Mouse (Mus musculus): ENCODE data around the gene Irak3. TPM values are rescaled to one million over a fixed set of nuclear protein-coding genes. Genes with fewer than 3 reads are reported as not detected.
"Not testable (repeated sequence)": the region's sequence is repeated elsewhere in the genome, so short reads cannot be mapped to it uniquely, and the experiment has no call there.

Irak3 gene
- total RNA-seq (2014; fragmentation: Nextera tagmentation) (37.4 and 45.1 TPM in 2 replicates), total RNA-seq (2017) (21.7 and 24.0 TPM in 2 replicates)

GRCm38 (mm10) chr10:120201961-120202402, at the start of gene Irak3:
Gene Irak3, minus strand, starts transcription at chr10:120202130.
- peak; percentile 54 for ATAC-seq (replicated peaks; ENCODE audit: poor library complexity, severe bottlenecking)

- ATAC-seq (replicated peaks; ENCODE audit: poor library complexity, severe bottlenecking), result no peak
Measured at GRCm38 (mm10) chr10:120250911-120251683, 49.2 kb upstream of the Irak3 start.

GRCm38 (mm10) chr10:120246994-120247750, 45.2 kb upstream of the Irak3 start:
- peak; percentile 99 for ATAC-seq (replicated peaks; ENCODE audit: poor library complexity, severe bottlenecking)

- no peak for ATAC-seq (replicated peaks; ENCODE audit: poor library complexity, severe bottlenecking)
Measured at GRCm38 (mm10) chr10:120245681-120246080, 43.8 kb upstream of the Irak3 start.

DNA sequence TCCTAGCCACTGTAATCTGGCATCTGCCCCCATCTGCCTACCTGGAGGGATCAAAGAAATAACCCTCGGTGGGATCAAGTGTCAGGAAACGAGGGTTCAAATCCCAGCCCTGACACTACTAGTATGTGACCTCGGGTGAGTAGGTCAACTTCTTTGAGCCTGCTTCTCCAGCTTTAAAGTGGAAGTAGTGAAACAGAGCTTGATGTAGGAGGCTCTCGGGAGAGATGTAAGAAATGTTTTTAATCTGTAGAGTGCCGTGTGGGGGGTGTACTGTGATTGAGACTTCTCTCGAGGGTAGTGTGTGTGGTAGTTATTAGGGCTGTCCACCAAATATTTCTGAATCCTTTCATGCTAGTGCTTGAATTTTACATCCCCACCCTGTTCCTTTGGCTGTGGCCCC, 40.5 kb upstream of the Irak3 start:
- no peak for ATAC-seq (replicated peaks; ENCODE audit: poor library complexity, severe bottlenecking)

DNA sequence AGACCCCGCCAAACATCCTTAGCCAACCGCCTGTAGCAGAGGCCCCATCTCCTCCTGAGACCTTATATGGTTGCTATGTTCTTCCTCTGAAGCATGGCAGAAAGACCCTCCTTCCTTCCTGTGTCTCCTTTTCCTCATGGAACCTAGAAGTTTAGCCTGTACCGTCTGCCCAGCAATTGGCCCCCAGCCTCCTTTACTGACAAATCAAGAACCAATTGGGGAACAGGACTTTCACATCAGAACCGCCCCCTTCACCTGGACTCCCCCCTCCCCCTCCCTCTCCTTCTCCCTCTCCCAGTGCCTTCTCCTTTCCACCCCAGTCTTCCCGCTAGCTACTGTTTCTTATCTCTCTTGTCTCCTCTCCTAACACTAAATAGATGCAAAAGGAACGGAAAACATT, 37.5 kb upstream of the Irak3 start:
- no peak for ATAC-seq (replicated peaks; ENCODE audit: poor library complexity, severe bottlenecking)

GRCm38 (mm10) chr10:120238241-120238640, 36.3 kb upstream of the Irak3 start:
- no peak for ATAC-seq (replicated peaks; ENCODE audit: poor library complexity, severe bottlenecking)

DNA sequence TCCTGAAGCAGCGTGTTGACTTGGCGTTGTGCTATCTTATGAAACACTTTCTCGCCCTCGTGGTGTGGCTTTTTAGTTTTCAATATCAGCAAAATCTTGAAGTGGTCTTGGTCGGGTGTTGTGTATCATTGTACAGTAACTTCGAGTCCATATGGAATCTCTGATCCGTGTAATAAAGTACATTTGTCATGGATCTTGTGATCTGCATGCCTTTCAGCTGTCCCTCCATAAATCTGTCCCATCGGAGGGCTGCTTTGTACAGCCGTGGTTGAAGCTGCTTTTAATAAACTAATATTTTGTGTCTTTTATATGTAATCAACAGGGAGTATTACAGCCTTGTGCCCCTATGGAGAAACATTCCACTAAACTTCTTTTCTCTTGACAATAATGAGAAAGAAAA, 34.9 kb upstream of the Irak3 start:
- ATAC-seq (replicated peaks; ENCODE audit: poor library complexity, severe bottlenecking), result no peak

DNA sequence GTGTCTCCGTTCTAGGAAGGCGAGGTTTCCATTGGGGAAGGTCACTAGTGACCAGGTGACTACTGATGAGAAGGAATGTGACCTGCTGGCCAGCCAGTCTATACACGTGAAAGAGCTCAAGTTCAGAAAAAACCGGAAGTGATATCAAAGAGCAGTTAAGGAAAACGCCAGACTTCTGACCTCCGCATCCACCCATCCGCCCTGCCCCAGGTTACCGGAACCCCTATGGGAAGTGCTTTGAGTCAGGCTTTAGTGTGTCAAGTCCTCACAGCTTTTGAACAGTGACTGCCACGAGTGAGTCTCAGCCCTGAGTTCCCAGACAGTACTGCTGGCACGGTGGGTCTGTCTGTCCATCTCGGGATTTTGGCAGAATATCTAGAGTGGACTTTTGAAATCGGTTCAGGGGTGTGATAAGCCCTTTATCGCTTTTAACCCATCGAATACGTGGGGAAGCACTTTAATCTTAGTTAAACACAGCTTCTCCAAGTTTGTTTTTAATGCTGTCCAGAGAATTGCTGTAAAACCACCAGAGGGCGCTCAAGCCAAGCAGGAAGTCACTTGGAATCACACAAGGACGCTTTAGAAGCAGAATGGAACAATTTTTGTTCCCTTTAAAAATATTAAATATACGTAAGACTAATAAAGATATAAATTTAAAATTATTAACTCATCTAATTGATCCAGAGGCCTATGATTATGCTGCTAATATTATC, 31.9 kb upstream of the Irak3 start:
- ATAC-seq (replicated peaks; ENCODE audit: poor library complexity, severe bottlenecking), result peak; percentile 54

DNA sequence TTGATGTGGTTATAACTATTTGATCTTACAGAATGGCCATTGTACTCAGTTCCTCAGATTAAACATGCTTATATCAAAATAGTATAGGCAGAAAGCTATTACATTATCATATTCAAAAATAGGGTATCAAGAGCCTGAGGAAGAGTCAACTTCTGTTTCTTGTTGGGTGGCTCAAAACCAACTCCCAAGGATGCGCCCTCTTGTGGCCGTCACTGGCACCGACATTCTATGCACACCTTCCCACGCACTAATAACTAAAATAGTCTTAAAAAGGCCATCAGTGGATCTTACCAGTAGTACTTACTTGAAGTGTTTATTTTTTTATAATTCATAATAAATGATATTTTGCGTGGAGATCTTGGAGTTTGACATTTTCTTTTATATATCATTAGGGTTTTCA, 29.8 kb upstream of the Irak3 start:
- ATAC-seq (replicated peaks; ENCODE audit: poor library complexity, severe bottlenecking), result peak; percentile 47

- ATAC-seq (replicated peaks; ENCODE audit: poor library complexity, severe bottlenecking), result peak; percentile 91
Measured at GRCm38 (mm10) chr10:120226871-120227661, 25.1 kb upstream of the Irak3 start, which contains the start of gene Llph. Gene Llph, plus strand, starts transcription at chr10:120227070.

DNA sequence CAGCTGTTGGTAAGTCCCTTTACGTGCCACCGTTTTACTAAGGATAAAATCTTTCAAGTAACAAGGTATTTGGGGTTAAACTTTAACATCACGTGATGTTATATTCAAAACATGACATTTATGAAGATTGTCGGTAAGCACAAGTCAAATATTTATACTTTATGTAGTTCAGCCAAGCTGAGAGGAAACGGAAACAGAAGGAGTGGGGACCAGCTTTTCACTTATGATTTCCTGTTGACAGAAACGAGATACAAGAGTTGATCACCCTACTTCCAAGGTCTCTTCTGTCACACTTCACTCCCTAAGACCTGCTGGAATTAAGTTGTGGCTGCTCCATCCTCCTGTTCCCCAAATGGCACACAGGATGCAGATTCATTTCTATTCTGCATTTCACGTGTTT, 18.8 kb upstream of the Irak3 start:
- no peak for ATAC-seq (replicated peaks; ENCODE audit: poor library complexity, severe bottlenecking)

GRCm38 (mm10) chr10:120219578-120220359, 17.8 kb upstream of the Irak3 start:
- peak; percentile 99 for ATAC-seq (replicated peaks; ENCODE audit: poor library complexity, severe bottlenecking)

DNA sequence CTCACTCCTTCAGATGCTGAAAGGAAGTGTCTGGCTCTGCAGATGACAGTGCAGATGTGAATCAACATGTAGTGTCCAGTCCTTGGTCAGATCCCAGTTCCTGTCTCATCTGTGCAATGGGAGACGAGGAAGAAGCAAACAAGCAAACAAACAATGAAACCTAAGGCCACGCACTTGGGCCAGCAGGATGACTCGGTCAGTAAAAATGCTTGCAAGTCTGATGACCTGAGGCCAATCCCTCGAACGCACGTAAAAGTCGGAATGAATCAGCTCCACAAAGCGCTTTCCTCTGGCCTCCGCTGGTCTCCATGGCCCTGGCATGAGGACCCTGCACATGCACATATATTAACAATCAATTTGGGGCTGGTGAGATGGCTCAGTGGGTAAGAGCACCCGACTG, 17.1 kb upstream of the Irak3 start:
- no peak for ATAC-seq (replicated peaks; ENCODE audit: poor library complexity, severe bottlenecking)

DNA sequence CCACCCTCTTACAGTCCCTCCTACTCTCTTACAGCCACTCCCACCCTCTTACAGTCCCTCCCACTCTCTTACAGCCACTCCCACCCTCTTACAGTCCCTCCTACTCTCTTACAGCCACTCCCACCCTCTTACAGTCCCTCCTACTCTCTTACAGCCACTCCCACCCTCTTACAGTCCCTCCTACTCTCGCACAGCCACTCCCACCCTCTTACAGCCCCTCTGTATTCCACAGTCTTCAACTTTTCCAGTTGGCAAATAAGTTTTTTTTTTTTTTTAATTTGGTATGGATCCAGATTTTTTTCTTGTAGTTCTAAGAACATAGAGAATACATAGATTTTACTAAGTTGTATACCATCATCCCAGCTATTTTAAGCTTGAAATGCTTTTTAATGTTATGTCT, 15.2 kb upstream of the Irak3 start:
- not testable (repeated sequence) for ATAC-seq (replicated peaks; ENCODE audit: poor library complexity, severe bottlenecking)

DNA sequence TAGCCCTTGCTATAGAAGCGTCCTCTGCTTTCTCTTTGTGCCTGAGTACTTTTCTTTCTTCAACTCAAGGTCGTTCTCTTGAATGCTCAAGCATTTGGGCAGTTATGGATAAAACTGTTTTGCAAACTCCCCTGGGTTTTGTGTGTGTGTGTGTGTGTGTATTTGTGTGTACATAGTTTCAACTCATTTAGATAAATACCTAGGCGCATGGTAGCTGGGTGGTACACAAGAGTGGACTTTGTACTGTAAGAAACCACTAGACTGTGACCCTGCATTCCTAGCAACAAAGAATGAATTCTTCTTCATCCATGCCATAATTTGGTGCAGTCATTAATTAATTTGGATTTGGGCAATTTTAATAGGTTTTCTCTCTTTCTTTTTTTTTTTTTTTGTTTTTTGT, 8.2 kb upstream of the Irak3 start:
- no peak for ATAC-seq (replicated peaks; ENCODE audit: poor library complexity, severe bottlenecking)

DNA sequence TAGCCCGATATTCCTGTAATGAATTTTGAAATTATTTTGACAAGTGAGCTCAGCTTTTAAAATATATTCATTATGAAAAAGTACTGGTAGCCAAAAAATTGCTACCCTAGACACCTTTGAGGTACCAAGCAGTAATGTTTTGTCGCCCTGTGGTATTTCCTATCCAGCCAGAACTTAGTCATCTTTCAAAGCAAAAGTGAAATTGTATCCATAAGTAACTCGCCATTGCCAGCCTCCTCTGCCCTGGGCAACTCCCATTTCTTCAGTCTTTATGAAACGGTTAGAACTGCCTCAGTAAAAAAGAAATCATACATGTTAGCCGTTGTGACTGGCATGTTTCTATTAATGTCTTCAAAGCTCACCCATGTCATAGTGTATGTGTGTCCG, 7.6 kb upstream of the Irak3 start:
- peak; percentile 38; the same call in 1 of the 2 replicates for ATAC-seq (replicated peaks; ENCODE audit: poor library complexity, severe bottlenecking)

GRCm38 (mm10) chr10:120208575-120209538, 6.9 kb upstream of the Irak3 start:
- ATAC-seq (replicated peaks; ENCODE audit: poor library complexity, severe bottlenecking), result peak; percentile 97

Measured in granulocyte monocyte progenitor cell, adult 5-6 weeks (primary cell).